Mouse (Mus musculus) monocyte, adult 2 months (primary cell): ENCODE results near the gene Rcsd1.

Experiments used
- DNase-seq, 2 experiments: peaks; one replicate each; pipeline ENCODE4 v3.0.0; 2022; ENCODE audit warnings: low spot score in 2 of 2, low read depth in 1 of 2

The Rcsd1 gene

GRCm38 (mm10) chr1:165662426-165663192 lies 46.9 kb downstream of the Rcsd1 start:
- DNase-seq, result no peak

DNA sequence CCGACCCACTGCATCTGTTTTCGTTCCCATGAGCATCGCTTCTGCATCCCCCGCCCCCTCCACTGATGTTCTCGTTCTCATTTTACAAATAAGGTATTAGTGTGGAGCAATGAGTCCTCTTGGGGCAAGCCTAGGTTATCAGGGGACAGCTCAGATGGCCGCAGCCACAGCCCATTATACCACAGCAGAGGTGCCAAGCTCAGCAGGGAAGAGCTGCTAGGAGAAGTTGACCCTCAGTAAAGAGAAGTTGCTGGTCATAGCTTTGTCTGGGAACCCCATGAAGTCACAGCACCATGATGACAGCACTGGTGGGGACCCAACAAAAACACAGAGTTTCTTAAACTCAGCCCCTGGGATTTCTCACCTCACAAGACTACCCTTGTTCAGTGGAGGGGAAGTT lies 47.8 kb downstream of the Rcsd1 start:
- no peak for DNase-seq

- no peak for DNase-seq
These were observed 48.4 kb downstream of the Rcsd1 start for GRCm38 (mm10) chr1:165661191-165661590.

DNA sequence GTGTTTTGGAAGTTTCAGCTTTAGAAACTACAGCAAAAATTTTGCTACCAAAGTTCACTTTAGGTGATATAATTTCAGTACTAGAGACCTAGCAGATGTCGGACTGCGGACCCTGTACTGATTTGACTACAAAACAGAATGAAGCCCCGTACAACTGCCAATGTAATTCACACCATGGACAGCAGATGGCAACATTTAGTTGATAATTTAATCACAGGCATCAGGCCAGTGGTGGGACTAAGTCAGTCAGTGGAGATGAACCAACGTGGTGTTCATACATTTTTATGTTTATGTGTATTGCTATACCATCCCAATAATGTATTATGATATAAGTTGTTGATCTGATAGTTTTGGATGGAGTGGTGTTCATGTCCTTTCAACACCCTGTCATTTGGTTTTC lies 48.8 kb downstream of the Rcsd1 start:
- no peak for DNase-seq

DNA sequence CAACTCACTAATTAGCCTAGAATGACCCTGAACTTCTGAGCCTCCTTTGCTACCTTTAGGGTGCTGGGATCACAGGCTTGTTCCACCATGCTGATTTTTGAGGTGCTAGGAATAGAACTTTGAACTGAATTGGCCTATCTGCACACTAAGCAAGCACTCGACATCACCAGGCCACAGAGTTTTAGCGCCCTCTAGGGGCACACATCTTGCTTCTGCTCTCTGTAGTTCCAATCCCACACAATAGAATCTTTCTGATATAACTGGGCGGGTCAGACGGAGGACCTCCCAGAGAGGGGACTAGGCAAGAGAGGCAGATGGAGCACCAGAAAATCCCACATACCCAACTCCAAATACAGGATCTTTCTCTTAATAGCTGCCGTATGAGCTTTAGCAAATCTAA lies 51.0 kb downstream of the Rcsd1 start:
- no peak for DNase-seq

GRCm38 (mm10) chr1:165655482-165655881 lies 54.1 kb downstream of the Rcsd1 start:
- DNase-seq, result no peak

- DNase-seq, result no peak
These were observed 54.5 kb downstream of the Rcsd1 start for GRCm38 (mm10) chr1:165655022-165655421.

DNA sequence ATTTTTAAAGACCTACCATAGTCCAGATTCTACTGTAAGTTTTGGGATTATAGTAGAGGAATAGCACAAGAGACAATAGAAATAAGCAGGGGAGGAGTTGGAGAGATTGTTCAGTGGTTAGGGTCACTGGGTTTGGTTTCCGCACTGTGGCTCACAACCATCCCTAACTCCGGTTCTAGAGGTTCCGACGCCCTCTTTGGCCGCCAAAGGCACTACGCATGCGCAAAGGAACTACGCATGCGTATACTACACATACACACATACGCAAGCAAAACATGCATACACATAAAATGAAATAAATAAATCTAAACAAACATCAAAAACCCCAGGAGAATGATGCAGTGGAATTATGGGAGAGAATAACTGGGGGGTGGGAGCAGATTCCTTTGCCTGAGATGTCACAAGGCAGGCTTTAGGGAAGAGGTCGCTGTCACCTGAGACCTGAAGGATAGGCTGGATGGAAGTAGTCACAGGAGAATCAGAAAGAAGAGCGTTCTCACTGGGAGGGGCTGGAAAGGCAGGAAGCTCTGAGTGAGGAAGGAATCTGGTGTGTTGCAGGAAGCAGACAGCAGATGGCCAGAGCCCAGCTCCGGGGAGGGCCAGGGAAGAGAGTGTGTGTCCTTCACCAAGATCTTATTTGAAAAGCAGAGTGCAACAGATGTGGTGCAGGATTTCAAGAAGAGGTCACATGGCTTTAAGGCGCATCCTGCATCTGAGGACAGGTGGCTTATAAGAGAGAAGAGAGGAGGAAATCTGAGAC lies 56.3 kb downstream of the Rcsd1 start:
- no peak for DNase-seq

GRCm38 (mm10) chr1:165652507-165652906 lies 57.0 kb downstream of the Rcsd1 start:
- no peak for DNase-seq

- no peak for DNase-seq
These were observed 58.4 kb downstream of the Rcsd1 start for GRCm38 (mm10) chr1:165651158-165651557.

DNA sequence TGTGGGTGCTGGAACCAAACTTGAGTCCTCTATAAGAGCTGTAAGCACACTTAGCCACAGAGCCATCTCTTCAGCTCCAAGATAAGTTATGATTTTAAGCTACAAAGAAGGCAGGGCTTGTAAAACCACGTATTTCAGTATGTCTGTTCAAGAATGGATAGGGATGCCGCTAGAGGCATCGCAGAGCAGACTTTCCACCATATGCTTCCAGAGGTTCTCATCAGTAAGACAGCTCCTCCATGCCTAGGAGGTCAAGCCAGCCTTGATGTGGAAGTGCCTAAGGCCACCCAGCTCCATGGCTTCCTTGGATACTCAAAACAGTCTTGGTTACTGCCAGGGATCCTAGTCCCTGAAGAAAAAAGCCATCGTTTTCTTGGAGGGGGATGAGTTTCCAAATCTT lies 64.5 kb downstream of the Rcsd1 start:
- no peak for DNase-seq

DNA sequence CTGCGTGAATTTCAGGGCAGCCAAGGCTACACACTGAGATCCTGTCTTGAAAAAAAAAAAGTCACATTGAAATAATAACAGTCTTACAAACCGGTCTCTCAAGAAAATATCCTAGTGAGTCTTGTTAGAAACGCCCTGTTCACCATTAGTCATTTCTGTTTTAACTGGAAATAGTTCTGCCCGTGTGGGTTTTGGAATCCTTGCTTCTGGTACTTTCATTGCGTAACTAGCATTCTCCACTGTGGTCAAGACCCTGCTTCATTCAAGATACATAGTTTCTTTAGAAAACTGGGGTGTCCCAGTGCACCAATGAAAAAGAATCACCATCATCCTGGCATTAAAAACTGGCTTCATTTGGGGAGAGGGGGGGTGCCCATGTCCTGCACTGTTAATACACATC lies 65.8 kb downstream of the Rcsd1 start:
- DNase-seq, result no peak

DNA sequence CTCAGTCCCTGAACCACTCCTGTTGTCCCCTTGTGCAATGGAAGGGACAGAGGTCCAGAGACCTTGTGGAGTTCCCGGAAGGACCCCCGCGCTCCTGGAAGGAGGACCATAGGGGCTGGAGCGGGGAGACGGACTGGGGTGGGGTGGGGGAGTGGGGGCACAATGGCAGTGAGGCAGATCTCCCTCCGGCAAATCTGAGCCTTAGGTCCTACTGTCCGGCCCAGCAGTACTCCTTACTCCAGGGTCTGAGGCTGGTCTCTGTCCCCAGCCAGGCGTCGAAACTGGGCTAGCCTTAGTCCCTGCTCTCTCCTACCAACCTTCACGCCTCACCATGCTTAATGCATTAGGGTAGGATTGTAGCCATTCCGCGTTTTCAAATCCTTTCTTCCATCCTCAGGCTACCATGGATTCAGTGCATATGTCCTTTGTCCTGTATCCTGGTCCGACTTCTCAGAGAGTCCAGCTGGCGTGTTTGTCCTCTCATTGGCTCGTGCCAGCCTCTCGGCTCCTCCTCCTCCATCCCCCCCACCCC lies 66.7 kb downstream of the Rcsd1 start:
- DNase-seq, result no peak

- peak; percentile 71 to 91 for DNase-seq
These were observed 67.5 kb downstream of the Rcsd1 start for GRCm38 (mm10) chr1:165641786-165642771.

- peak; percentile 37 to 68 for DNase-seq
These were observed 68.2 kb downstream of the Rcsd1 start for GRCm38 (mm10) chr1:165641271-165641771.

- DNase-seq, result no peak
These were observed 73.3 kb downstream of the Rcsd1 start for GRCm38 (mm10) chr1:165636289-165636688.

DNA sequence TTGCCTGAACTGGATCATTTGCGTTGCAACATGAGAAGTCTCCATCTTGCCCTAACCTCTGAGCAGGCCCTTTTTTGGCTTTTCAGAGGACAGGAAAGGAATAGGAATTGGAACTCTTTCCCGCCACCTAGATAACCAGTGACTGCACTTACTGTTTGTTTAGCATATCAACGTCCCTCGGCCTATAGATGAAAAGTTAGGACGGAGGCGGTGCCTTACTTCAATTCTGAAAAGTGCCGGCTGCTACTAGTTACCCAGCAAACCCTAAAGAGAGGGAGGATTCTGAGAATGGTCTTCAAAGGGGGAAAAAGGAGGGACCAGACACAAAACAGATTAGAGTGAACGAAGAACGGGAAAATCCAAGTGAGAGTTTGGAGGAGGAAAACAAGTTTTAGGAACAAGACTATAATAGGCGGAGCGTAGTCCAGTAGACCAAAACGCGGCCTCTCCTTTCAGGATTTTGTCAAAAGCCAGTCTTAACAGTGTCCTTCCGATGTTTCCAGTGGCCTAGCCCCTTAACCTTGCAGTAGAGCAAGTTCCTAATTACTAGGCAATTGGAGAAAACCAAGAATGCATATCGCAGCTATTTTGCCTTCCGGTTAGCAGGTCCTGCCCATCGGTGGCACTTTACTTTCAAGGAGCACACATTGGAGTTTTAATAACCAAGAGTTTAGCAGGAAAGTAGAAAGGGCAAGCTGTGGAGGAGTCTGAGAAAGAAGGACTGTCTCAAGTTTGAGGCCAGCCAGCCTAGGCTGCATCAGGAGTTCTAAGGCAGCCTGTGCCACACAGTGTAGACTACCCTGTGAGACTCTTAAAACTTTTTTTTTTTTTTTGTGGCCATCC lies 74.3 kb downstream of the Rcsd1 start:
- no peak for DNase-seq

GRCm38 (mm10) chr1:165634151-165634884 lies 75.2 kb downstream of the Rcsd1 start, which contains the start of gene Mpzl1:
Gene Mpzl1 (minus strand): TSS chr1:165634538.
- peak; percentile 85 to 92 for DNase-seq

- no peak for DNase-seq
These were observed 76.2 kb downstream of the Rcsd1 start for GRCm38 (mm10) chr1:165633345-165633744.
